Mouse (Mus musculus): ENCODE measurements at regions not wholly inside any gene's neighbourhood (a gene's known extent, or its start where the extent isn't known, plus 50 kb on each side); places are given as distances from the start of the nearest gene placed in this dataset.

DNA sequence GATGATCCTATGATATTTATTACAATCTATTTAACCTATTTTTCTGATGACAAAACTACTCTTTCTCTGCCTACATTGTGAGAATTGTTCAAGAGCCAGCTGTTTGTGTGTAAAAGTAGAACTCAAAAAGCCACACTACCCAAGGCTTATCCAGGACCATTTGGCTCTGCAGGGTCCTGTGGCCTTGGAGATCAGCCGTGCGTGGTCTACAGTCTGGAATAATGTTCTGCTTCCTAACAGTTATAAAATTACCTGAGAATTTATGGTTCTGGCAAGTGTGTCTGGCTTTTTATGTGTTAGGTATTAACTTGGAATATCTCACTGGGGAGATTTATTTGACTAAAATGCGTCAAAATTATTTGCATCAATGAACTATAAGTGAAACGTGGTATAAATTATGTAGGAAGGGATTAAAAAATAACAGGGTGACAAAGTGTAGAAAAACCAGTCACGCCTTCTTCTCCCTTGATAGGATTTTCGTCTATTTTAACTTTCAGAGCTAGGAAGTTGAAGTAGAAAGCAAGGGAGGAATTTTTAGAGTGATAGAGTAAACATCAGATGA lies 1789.0 kb upstream of the Gm7489 start:
- Histone ChIP-seq H3K27ac (no peak overlapping the region), H3K27me3 (ENCODE audit: poor library complexity, severe bottlenecking) (no peaks in the 10 kb centered on the region), H3K4me3 (no peak overlapping the region), H3K4me1 (no peaks in the 10 kb centered on the region), H3K36me3 (replicated peaks) (no peaks in the 10 kb centered on the region), H3K9me3 (no peaks in the 10 kb centered on the region)
- WGBS = 83% methylated on average over 6 of the region's 6 CpGs
- DNase-seq (ENCODE audit: extremely low spot score, low spot score) = no peak

DNA sequence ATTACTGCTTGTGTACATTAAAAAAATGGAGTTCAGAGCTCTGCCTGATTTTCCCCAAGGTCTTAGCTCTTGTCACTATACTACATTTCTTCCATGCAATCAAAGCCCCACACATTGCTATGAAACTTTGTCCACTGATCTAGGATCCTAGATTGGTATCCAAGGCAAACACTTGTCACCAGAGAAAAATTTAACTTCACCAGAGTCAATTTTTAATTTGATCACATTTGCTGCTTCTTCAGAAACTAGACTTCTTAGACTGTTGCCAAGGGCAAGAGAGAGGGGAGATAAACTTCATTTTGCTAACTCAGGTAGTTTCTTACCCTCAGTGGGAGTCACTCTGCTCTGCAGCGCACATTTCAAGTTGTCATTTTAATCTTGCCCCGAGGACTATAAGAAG lies 1775.9 kb upstream of the Gm7489 start:
- DNase-seq (ENCODE audit: extremely low spot score, low spot score) = no peak
- no peaks in the 10 kb centered on the region for H3K27me3 ChIP-seq (ENCODE audit: poor library complexity, severe bottlenecking)
- no peaks in the 10 kb centered on the region for H3K36me3 ChIP-seq (replicated peaks)
- 92% methylated on average over 2 of the region's 2 CpGs for WGBS
- H3K4me3 ChIP-seq = no peak overlapping the region
- no peak overlapping the region for H3K27ac ChIP-seq
- no peaks in the 10 kb centered on the region for H3K4me1 ChIP-seq
- H3K9me3 ChIP-seq = no peaks in the 10 kb centered on the region

GRCm38 (mm10) chr15:52114368-52115036 lies 1770.2 kb upstream of the Gm7489 start:
- no peak for DNase-seq (ENCODE audit: extremely low spot score, low spot score)
- Histone ChIP-seq H3K27me3 (ENCODE audit: poor library complexity, severe bottlenecking) (no peaks in the 10 kb centered on the region), H3K4me3 (no peak overlapping the region), H3K4me1 (no peaks in the 10 kb centered on the region), H3K36me3 (replicated peaks) (no peaks in the 10 kb centered on the region), H3K27ac (no peak overlapping the region), H3K9me3 (no peaks in the 10 kb centered on the region)
- 75% methylated on average over 2 of the region's 2 CpGs for WGBS

DNA sequence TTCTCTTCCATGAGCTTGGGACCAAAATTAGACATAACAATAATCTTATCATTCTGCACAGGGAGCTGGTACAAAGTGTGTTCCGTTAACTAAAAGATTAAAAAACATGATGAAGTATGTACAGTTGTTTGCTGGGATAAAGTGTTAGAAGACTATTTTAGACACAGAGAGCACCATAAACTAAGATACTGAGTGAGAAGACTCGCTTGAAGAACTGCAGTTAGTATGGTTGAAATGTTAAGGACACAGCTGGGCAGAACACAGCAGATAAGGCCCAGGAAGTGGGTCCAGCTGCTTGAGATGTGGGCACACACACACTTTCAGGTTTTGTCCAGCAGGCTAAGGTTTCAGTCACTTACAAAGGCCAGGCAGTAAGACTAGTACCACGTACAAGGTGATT lies 1748.0 kb upstream of the Gm7489 start:
- DNase-seq (ENCODE audit: extremely low spot score, low spot score) = no peak
- no peak overlapping the region for H3K4me3 ChIP-seq
- no peak overlapping the region for H3K27ac ChIP-seq
- peaks cover 11% of the 10 kb centered on the region; the same call in 1 of the 2 replicates for H3K27me3 ChIP-seq (ENCODE audit: poor library complexity, severe bottlenecking)
- 77% methylated on average over 3 of the region's 3 CpGs for whole genome bisulfite sequencing
- no peaks in the 10 kb centered on the region; the same call in 1 of the 2 replicates for H3K4me1 ChIP-seq
- no peaks in the 10 kb centered on the region for H3K9me3 ChIP-seq
- no peaks in the 10 kb centered on the region for H3K36me3 ChIP-seq (replicated peaks)

- 29% methylated on average over 5 of the region's 5 CpGs for WGBS
- Histone ChIP-seq H3K36me3 (replicated peaks) (no peaks in the 10 kb centered on the region), H3K27me3 (ENCODE audit: poor library complexity, severe bottlenecking) (no peaks in the 10 kb centered on the region), H3K4me3 (no peak overlapping the region), H3K9me3 (no peaks in the 10 kb centered on the region), H3K4me1 (no peaks in the 10 kb centered on the region), H3K27ac (no peak overlapping the region)
- DNase-seq (ENCODE audit: extremely low spot score, low spot score) = no peak
Observed at GRCm38 (mm10) chr15:52153421-52153820, 1731.3 kb upstream of the Gm7489 start.

GRCm38 (mm10) chr15:52155784-52156183 lies 1728.9 kb upstream of the Gm7489 start:
- DNase-seq (ENCODE audit: extremely low spot score, low spot score) = no peak
- H3K4me3 ChIP-seq = no peak overlapping the region
- H3K9me3 ChIP-seq = no peaks in the 10 kb centered on the region
- peaks cover 9% of the 10 kb centered on the region for H3K4me1 ChIP-seq
- H3K36me3 ChIP-seq (replicated peaks) = no peaks in the 10 kb centered on the region
- no peaks in the 10 kb centered on the region for H3K27me3 ChIP-seq (ENCODE audit: poor library complexity, severe bottlenecking)
- no peak overlapping the region for H3K27ac ChIP-seq
- WGBS = 59% methylated on average over 1 of the region's 1 CpGs

GRCm38 (mm10) chr15:52156779-52157178 lies 1727.9 kb upstream of the Gm7489 start:
- no peaks in the 10 kb centered on the region for H3K27me3 ChIP-seq (ENCODE audit: poor library complexity, severe bottlenecking)
- H3K4me3 ChIP-seq = no peak overlapping the region
- no peak for DNase-seq (ENCODE audit: extremely low spot score, low spot score)
- H3K4me1 ChIP-seq = peaks cover 19% of the 10 kb centered on the region
- 86% methylated on average over 4 of the region's 4 CpGs for WGBS
- no peaks in the 10 kb centered on the region for H3K9me3 ChIP-seq
- no peaks in the 10 kb centered on the region for H3K36me3 ChIP-seq (replicated peaks)
- no peak overlapping the region for H3K27ac ChIP-seq

GRCm38 (mm10) chr15:52160181-52161088 lies 1724.3 kb upstream of the Gm7489 start:
- Histone ChIP-seq H3K36me3 (replicated peaks) (no peaks in the 10 kb centered on the region), H3K27ac (peak overlapping the region; percentile 70), H3K4me1 (peaks cover 26% of the 10 kb centered on the region), H3K9me3 (no peaks in the 10 kb centered on the region), H3K27me3 (ENCODE audit: poor library complexity, severe bottlenecking) (no peaks in the 10 kb centered on the region), H3K4me3 (peak overlapping the region; percentile 24)
- peak; percentile 77 for DNase-seq (ENCODE audit: extremely low spot score, low spot score)
- WGBS = 15% methylated on average over 18 of the region's 18 CpGs

GRCm38 (mm10) chr15:52161089-52161442 lies 1723.6 kb upstream of the Gm7489 start:
- 0 out of 2 replicates have a peak overlapping the region, but pooled peaks have one; percentile 11 for H3K27ac ChIP-seq
- H3K4me3 ChIP-seq = no peak overlapping the region
- H3K36me3 ChIP-seq (replicated peaks) = no peaks in the 10 kb centered on the region
- H3K27me3 ChIP-seq (ENCODE audit: poor library complexity, severe bottlenecking) = no peaks in the 10 kb centered on the region
- H3K9me3 ChIP-seq = no peaks in the 10 kb centered on the region
- peaks cover 26% of the 10 kb centered on the region for H3K4me1 ChIP-seq
- DNase-seq (ENCODE audit: extremely low spot score, low spot score) = no peak
- WGBS = 5% methylated on average over 3 of the region's 3 CpGs

DNA sequence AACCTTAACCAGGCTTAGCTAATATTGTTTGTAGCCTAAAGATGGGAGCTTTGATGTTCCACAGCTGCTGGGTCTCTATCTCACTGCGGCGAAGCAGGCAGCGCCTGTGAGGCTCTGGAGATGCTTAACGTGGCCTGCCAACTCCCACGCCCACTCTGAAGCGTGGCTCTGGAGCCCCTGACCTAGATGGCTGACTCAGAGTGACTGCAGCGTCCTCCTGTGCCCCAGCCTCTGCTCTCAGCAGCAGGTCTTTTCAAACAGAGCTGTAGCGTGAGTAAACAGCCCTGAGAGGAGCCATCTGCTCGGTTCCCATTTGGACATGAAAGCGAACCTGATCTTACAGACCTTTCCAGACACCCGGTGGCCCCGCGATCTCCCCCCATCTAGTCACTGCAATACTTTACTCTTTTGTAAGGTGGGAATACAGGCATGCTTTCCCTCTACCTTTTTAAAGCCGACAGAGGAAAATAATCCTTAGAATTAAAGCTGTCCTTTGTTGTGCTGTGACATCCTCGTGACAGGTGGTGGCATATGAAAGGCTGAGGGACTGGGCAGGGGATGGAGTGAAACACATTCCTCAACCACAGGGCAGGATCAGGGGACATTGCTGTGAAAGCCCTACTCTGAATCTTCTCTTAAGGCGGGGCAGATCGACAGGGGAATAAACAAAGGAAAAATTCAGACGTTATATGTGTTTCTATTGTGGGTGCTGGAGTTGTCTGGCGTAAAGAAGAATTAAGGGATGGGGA lies 1723.0 kb upstream of the Gm7489 start:
- no peaks in the 10 kb centered on the region for H3K36me3 ChIP-seq (replicated peaks)
- peaks cover 26% of the 10 kb centered on the region for H3K4me1 ChIP-seq
- no peaks in the 10 kb centered on the region for H3K27me3 ChIP-seq (ENCODE audit: poor library complexity, severe bottlenecking)
- DNase-seq (ENCODE audit: extremely low spot score, low spot score) = peak; percentile 24
- no peak overlapping the region; the same call in 1 of the 2 replicates for H3K4me3 ChIP-seq
- 29% methylated on average over 19 of the region's 19 CpGs for WGBS
- H3K9me3 ChIP-seq = no peaks in the 10 kb centered on the region
- H3K27ac ChIP-seq = peak overlapping the region; percentile 56

GRCm38 (mm10) chr15:52166144-52166543 lies 1718.6 kb upstream of the Gm7489 start:
- no peaks in the 10 kb centered on the region for H3K27me3 ChIP-seq (ENCODE audit: poor library complexity, severe bottlenecking)
- WGBS = 91% methylated on average over 4 of the region's 4 CpGs
- DNase-seq (ENCODE audit: extremely low spot score, low spot score) = no peak
- peaks cover 13% of the 10 kb centered on the region for H3K4me1 ChIP-seq
- no peak overlapping the region for H3K4me3 ChIP-seq
- H3K9me3 ChIP-seq = no peaks in the 10 kb centered on the region
- no peaks in the 10 kb centered on the region for H3K36me3 ChIP-seq (replicated peaks)
- no peak overlapping the region for H3K27ac ChIP-seq

GRCm38 (mm10) chr15:52166595-52167443 lies 1717.9 kb upstream of the Gm7489 start:
- WGBS = 81% methylated on average over 10 of the region's 10 CpGs
- Histone ChIP-seq H3K4me1 (peaks cover 6% of the 10 kb centered on the region), H3K27ac (no peak overlapping the region), H3K27me3 (ENCODE audit: poor library complexity, severe bottlenecking) (no peaks in the 10 kb centered on the region), H3K36me3 (replicated peaks) (no peaks in the 10 kb centered on the region), H3K4me3 (no peak overlapping the region), H3K9me3 (no peaks in the 10 kb centered on the region)
- no peak for DNase-seq (ENCODE audit: extremely low spot score, low spot score)

All from forebrain, embryonic 10.5 days (tissue).